Mouse (Mus musculus) MN1 (cell line): ENCODE measurements at regions not wholly inside any gene's neighbourhood (a gene's known extent, or its start where the extent isn't known, plus 50 kb on each side); places are given as distances from the start of the nearest gene placed in this dataset.

Experiments
- DNase-seq: peaks from one replicate; pipeline ENCODE4 v3.0.0-alpha.2; 2016; ENCODE audit warnings: low spot score

- DNase-seq, result no peak
These were observed 373.9 kb downstream of the Cog6 start for GRCm38 (mm10) chr3:52643100-52643551.

GRCm38 (mm10) chr3:52641226-52642181 lies 373.4 kb downstream of the Foxo1 start:
- no peak for DNase-seq

GRCm38 (mm10) chr3:52640250-52641147 lies 372.4 kb downstream of the Foxo1 start:
- DNase-seq, result no peak

GRCm38 (mm10) chr3:52638816-52639215 lies 370.7 kb downstream of the Foxo1 start:
- no peak for DNase-seq

GRCm38 (mm10) chr3:52634353-52634752 lies 366.2 kb downstream of the Foxo1 start:
- DNase-seq, result no peak

- DNase-seq, result no peak
These were observed 365.5 kb downstream of the Foxo1 start for GRCm38 (mm10) chr3:52633491-52634100.

- no peak for DNase-seq
These were observed 364.5 kb downstream of the Foxo1 start for GRCm38 (mm10) chr3:52632635-52633034.

- no peak for DNase-seq
These were observed 362.1 kb downstream of the Foxo1 start for GRCm38 (mm10) chr3:52630209-52630608.

GRCm38 (mm10) chr3:52625125-52625524 lies 357.0 kb downstream of the Foxo1 start:
- no peak for DNase-seq

GRCm38 (mm10) chr3:52622530-52622929 lies 354.4 kb downstream of the Foxo1 start:
- no peak for DNase-seq

- no peak for DNase-seq
These were observed 353.8 kb downstream of the Foxo1 start for GRCm38 (mm10) chr3:52621936-52622335.

- DNase-seq, result no peak
These were observed 350.7 kb downstream of the Foxo1 start for GRCm38 (mm10) chr3:52618925-52619224.

- DNase-seq, result no peak
These were observed 350.2 kb downstream of the Foxo1 start for GRCm38 (mm10) chr3:52618212-52618924.

- DNase-seq, result no peak
These were observed 349.4 kb downstream of the Foxo1 start for GRCm38 (mm10) chr3:52617413-52618149.

- DNase-seq, result no peak
These were observed 343.7 kb downstream of the Foxo1 start for GRCm38 (mm10) chr3:52611881-52612280.

- no peak for DNase-seq
These were observed 342.3 kb downstream of the Foxo1 start for GRCm38 (mm10) chr3:52610466-52610865.

- no peak for DNase-seq
These were observed 339.9 kb downstream of the Foxo1 start for GRCm38 (mm10) chr3:52608086-52608426.

GRCm38 (mm10) chr3:52607379-52608085 lies 339.4 kb downstream of the Foxo1 start:
- DNase-seq, result no peak

- no peak for DNase-seq
These were observed 337.2 kb downstream of the Foxo1 start for GRCm38 (mm10) chr3:52605261-52605771.

- no peak for DNase-seq
These were observed 335.1 kb downstream of the Foxo1 start for GRCm38 (mm10) chr3:52603244-52603704.
